Mouse (Mus musculus) spleen, adult 2 months (tissue): ENCODE measurements around the gene Atp1b1. TPM values are rescaled to one million over a fixed set of nuclear protein-coding genes. Genes with fewer than 3 reads are reported as not detected.

Source experiments
- DNase-seq, 2 experiments: peaks; one replicate each; pipeline versions ENCODE4 v3.0.0 to v3.0.0-alpha.2; 2012 to 2021; ENCODE audit warnings: low spot score in 2 of 2, low read depth in 1 of 2
- H3K27ac ChIP-seq: fragments of 200-500 bp; 2 replicates; pipeline ENCODE4 v1.5.1; 2012; ENCODE audit warnings: low read length, inconsistent platforms; ENCODE audit not compliant: insufficient read depth
- H3K27me3 ChIP-seq: fragments of 200-500 bp; 2 replicates; pipeline ENCODE4 v1.6.1; 2012; ENCODE audit warnings: mild to moderate bottlenecking, moderate library complexity, low read length, inconsistent platforms; ENCODE audit not compliant: control insufficient read depth, insufficient read depth
- H3K36me3 ChIP-seq: fragments of 200-500 bp; 2 replicates; pipeline ENCODE4 v1.6.1; 2012; ENCODE audit warnings: mild to moderate bottlenecking, low read length, inconsistent platforms; ENCODE audit not compliant: control insufficient read depth, insufficient read depth
- H3K4me1 ChIP-seq: fragments of 200-500 bp; 2 replicates; pipeline ENCODE4 v1.6.1; 2011; ENCODE audit warnings: inconsistent platforms; ENCODE audit not compliant: control insufficient read depth, insufficient read depth, insufficient read length
- H3K4me3 ChIP-seq: fragments of 200-500 bp; 2 replicates; pipeline ENCODE4 v1.5.1; 2011; ENCODE audit warnings: mild to moderate bottlenecking, inconsistent platforms; ENCODE audit not compliant: insufficient read depth, insufficient read length; ENCODE audit errors: extremely low read depth
- CTCF ChIP-seq: fragments of 200-500 bp; IDR thresholded peaks from 2 replicates; pipeline ENCODE4 v1.5.1; 2011; ENCODE audit warnings: mild to moderate bottlenecking, inconsistent platforms; ENCODE audit not compliant: insufficient read depth, insufficient read length, insufficient replicate concordance; ENCODE audit errors: extremely low read depth
- POLR2A ChIP-seq: fragments of 200-500 bp; IDR thresholded peaks from 2 replicates; pipeline ENCODE4 v1.6.1; 2011; ENCODE audit warnings: low read depth, low read length, inconsistent platforms
- WGBS: fragments of 180-500 bp; shearing (Covaris S2); methylation state at CpG from one replicate; pipeline ENCODE4 v1.1.7; 2018; 5-methylcytosine and 5-hydroxymethylcytosine counted together
- polyA plus RNA-seq: library from polyadenylated mRNA; depleted of rRNA; stranded (reverse); fragments of >200 nt; gene quantifications from 2 replicates; pipeline ENCODE4 v1.2.3, GENCODE M21; 2012; rRNA removed

Atp1b1 gene
- polyA plus RNA-seq, 1 experiment, result 11.2 TPM

DNA sequence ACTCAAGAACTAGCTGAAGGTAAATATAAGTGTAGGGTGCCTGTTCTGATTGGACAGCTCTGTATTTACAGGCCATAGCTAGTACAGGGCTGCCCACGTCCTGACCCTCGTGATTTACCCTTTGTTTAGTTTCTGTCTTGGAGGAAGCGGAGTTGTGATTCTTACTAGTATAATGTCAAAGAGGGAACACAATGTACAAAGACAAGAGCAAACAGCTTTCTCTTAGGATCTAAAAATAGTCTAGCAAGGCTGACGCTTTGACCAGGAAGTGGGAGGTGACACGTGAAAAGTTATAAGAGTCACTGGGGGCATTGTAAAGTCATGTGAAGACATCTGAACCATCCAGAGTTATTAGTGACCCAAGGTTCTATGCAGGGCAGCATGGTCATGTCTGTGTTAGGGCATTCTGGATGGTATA lies 52.8 kb downstream of the Atp1b1 start:
- 20% methylated on average over 5 of the region's 5 CpGs for WGBS
- H3K36me3 ChIP-seq, result 0 out of 2 replicates have a peak, but pooled peaks cover 1% of the 10 kb centered on the region
- H3K4me3 ChIP-seq, result no peak overlapping the region
- TF ChIP-seq CTCF (no peak), POLR2A (no peak)
- no peaks in the 10 kb centered on the region for H3K27me3 ChIP-seq
- H3K27ac ChIP-seq, result no peak overlapping the region
- peak in 1 of 2 experiments; percentile 11 for DNase-seq
- peaks cover 6% of the 10 kb centered on the region for H3K4me1 ChIP-seq

DNA sequence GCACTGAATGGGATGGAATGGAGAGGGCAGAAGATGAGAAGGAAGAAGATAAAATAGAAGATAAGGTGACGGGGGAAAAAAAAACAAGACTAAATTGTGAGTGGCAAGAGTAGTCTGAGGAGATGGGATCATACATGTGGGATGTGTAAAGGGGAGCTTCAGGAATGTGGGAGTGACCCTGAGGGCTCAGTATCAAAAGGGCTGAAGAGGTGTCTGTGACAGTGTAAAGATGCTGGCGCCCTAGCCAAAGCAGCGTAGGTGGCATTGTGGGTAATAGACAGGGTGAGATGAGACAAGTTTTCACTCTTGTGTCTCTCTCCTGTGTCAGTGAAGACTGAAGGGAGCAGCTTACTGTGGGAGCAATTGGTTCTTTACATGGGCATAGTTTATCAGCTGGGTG lies 58.6 kb downstream of the Atp1b1 start:
- no peak for DNase-seq
- TF ChIP-seq POLR2A, result no peak
- TF ChIP-seq CTCF, result no peak
- Histone ChIP-seq H3K27ac (no peak overlapping the region), H3K27me3 (no peaks in the 10 kb centered on the region), H3K4me1 (no peaks in the 10 kb centered on the region), H3K36me3 (0 out of 2 replicates have a peak, but pooled peaks cover 1% of the 10 kb centered on the region), H3K4me3 (no peak overlapping the region)
- 96% methylated on average over 3 of the region's 3 CpGs for WGBS

DNA sequence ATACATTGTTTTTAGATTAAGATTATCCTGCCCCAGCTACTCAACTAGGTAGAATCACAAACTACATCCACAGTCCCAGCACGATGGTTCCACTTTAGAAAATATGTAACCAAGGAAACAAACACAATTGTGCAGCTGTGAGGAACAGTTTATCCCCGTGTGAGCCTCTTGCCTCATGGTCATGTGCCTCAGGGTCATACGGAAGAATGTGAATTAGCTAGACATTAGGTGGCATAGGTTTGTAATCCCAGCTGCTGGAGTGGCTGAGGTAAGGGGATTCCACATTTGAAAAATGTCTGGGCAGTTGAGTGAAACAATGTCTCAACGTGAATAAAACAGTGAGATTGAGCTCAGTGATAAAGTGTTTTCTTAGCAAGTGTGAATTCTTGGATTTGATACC lies 60.5 kb downstream of the Atp1b1 start:
- Histone ChIP-seq H3K27me3 (no peaks in the 10 kb centered on the region), H3K36me3 (no peaks in the 10 kb centered on the region), H3K27ac (no peak overlapping the region), H3K4me3 (no peak overlapping the region), H3K4me1 (no peaks in the 10 kb centered on the region)
- no peak for DNase-seq
- WGBS, result 75% methylated on average over 4 of the region's 4 CpGs
- TF ChIP-seq POLR2A, result no peak
- TF ChIP-seq CTCF, result no peak

DNA sequence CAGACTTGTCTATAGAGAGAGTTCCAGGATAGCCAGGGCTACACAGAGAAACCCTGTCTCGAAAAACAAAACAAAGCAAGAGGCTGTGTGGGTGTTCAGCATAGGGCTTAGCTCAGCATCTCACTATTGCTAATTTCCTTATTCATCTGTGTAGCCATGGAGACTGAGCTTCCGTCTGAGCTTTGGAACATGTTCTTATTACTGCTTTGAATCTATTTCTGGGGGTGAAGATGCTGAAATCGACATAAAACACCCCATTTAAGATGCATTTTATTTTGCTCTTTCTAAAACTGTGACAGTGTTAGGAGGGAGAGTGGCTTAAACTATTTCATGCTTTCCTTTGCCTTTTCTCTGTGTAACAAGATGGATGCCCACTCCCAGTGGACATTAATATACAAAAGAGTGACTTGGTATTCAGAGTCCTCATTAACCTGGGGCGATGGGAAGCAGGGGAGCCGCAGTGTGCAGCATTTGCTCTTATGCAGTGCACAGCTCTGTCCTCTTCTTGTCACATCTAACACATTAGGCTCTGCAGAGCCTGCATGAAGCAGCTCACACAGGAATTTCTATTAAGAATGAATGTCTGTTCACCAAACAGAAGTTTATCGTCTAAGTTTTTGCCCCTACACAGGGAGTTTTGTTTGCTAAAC lies 62.9 kb downstream of the Atp1b1 start:
- TF ChIP-seq POLR2A, result no peak
- no peak for TF ChIP-seq CTCF
- 87% methylated on average over 6 of the region's 6 CpGs for WGBS
- DNase-seq, result no peak
- Histone ChIP-seq H3K36me3 (no peaks in the 10 kb centered on the region), H3K4me1 (no peaks in the 10 kb centered on the region), H3K4me3 (no peak overlapping the region), H3K27me3 (no peaks in the 10 kb centered on the region), H3K27ac (no peak overlapping the region)

DNA sequence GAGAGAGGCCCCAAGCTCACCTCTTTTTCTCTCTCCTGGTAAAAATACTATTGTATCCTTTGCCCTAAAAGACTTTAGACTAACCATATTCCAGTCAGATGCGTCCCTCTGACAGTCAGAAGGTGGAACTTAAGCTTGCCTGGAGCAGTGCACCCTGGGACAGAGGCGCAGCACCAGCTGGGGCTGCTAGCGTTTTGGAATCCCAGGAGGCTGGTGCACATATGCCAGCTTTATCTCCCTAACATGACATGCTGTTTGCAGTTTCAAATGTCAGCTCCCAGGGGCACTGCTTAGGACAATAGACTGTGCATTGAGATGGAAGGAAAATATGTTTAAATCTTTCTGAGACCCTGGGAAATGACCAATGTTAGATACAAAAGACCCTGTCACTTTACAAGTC lies 66.0 kb downstream of the Atp1b1 start:
- no peak overlapping the region for H3K27ac ChIP-seq
- H3K27me3 ChIP-seq, result no peaks in the 10 kb centered on the region
- no peak for TF ChIP-seq CTCF
- no peak for TF ChIP-seq POLR2A
- H3K4me3 ChIP-seq, result no peak overlapping the region
- WGBS, result 73% methylated on average over 3 of the region's 3 CpGs
- no peaks in the 10 kb centered on the region for H3K36me3 ChIP-seq
- no peaks in the 10 kb centered on the region for H3K4me1 ChIP-seq
- no peak for DNase-seq

DNA sequence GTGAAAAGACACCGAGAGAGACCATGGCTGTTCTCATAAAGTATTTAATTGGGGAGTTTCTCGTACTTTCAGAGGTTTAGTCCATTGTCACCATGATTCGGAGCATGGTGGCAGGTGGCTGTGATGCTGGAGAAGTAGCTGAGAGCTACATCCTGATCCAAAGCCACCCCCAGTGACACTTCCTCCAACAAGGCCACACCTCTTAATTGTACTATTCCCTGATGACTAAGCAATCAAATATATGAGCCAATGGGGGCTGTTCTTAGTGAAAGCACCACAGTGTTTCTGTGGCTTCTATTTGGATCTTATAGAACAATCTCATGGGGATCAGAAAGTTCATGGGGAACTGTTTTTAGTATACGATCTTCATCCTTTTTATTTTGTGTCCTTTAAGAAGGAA lies 68.4 kb downstream of the Atp1b1 start:
- WGBS, result 82% methylated on average over 4 of the region's 4 CpGs
- H3K4me1 ChIP-seq, result no peaks in the 10 kb centered on the region
- H3K36me3 ChIP-seq, result no peaks in the 10 kb centered on the region; the same call in 1 of the 2 replicates
- H3K4me3 ChIP-seq, result no peak overlapping the region
- no peak for DNase-seq
- H3K27me3 ChIP-seq, result no peaks in the 10 kb centered on the region
- TF ChIP-seq CTCF, result no peak
- no peak for TF ChIP-seq POLR2A
- H3K27ac ChIP-seq, result no peak overlapping the region

Other genes with a start within 250 kb of the Atp1b1 start
- 2.9 and 4.2 TPM in 2 replicates for gene Slc19a2, start 209.3 kb downstream of the Atp1b1 start, polyA plus RNA-seq
- 0.92 and 1.0 TPM in 2 replicates for gene Ccdc181, start 182.8 kb downstream of the Atp1b1 start, polyA plus RNA-seq
- gene Nme7, start 154.2 kb downstream of the Atp1b1 start, polyA plus RNA-seq, result 2.5 and 3.8 TPM in 2 replicates
- gene Blzf1, start 150.9 kb downstream of the Atp1b1 start, polyA plus RNA-seq, result 1.1 and 1.3 TPM in 2 replicates